Mouse (Mus musculus): ENCODE data around the gene Olfr1162. TPM values are rescaled to one million over a fixed set of nuclear protein-coding genes. Genes with fewer than 3 reads are reported as not detected.

The Olfr1162 gene
- polyA plus RNA-seq, 1 experiment from 2014 or later, result not detected

Other genes starting within 250 kb of the Olfr1162 start
- gene Olfr1145, start 241.3 kb downstream of the Olfr1162 start, polyA plus RNA-seq (2014; fragmentation: Nextera tagmentation; extraction: Ambion mirVana), result not detected in 2 replicates
- not detected in 2 replicates for gene Olfr1148, start 220.6 kb downstream of the Olfr1162 start, polyA plus RNA-seq (2014; fragmentation: Nextera tagmentation; extraction: Ambion mirVana)
- not detected in 2 replicates for gene Olfr1150-ps1, start 207.1 kb downstream of the Olfr1162 start, polyA plus RNA-seq (2014; fragmentation: Nextera tagmentation; extraction: Ambion mirVana)
- gene Olfr1151, start 195.3 kb downstream of the Olfr1162 start, polyA plus RNA-seq (2014; fragmentation: Nextera tagmentation; extraction: Ambion mirVana), result not detected in 2 replicates
- not detected in 2 replicates for gene Olfr1152, start 184.6 kb downstream of the Olfr1162 start, polyA plus RNA-seq (2014; fragmentation: Nextera tagmentation; extraction: Ambion mirVana)
- gene Olfr1153, start 156.2 kb downstream of the Olfr1162 start, polyA plus RNA-seq (2014; fragmentation: Nextera tagmentation; extraction: Ambion mirVana), result not detected in 2 replicates
- not detected in 2 replicates for gene Olfr1154, start 146.0 kb downstream of the Olfr1162 start, polyA plus RNA-seq (2014; fragmentation: Nextera tagmentation; extraction: Ambion mirVana)
- not detected in 2 replicates for gene Olfr1155, start 106.0 kb downstream of the Olfr1162 start, polyA plus RNA-seq (2014; fragmentation: Nextera tagmentation; extraction: Ambion mirVana)
- not detected in 2 replicates for gene Olfr1156, start 98.0 kb downstream of the Olfr1162 start, polyA plus RNA-seq (2014; fragmentation: Nextera tagmentation; extraction: Ambion mirVana)
- not detected in 2 replicates for gene Olfr1157, start 82.8 kb downstream of the Olfr1162 start, polyA plus RNA-seq (2014; fragmentation: Nextera tagmentation; extraction: Ambion mirVana)
- gene Olfr74, start 76.5 kb downstream of the Olfr1162 start, polyA plus RNA-seq (2014; fragmentation: Nextera tagmentation; extraction: Ambion mirVana), result not detected in 2 replicates
- gene Olfr1158, start 61.0 kb downstream of the Olfr1162 start, polyA plus RNA-seq (2014; fragmentation: Nextera tagmentation; extraction: Ambion mirVana), result not detected in 2 replicates
- gene Olfr1160, start 42.9 kb downstream of the Olfr1162 start, polyA plus RNA-seq (2014; fragmentation: Nextera tagmentation; extraction: Ambion mirVana), result not detected in 2 replicates
- gene Olfr1161, start 28.4 kb downstream of the Olfr1162 start, polyA plus RNA-seq (2014; fragmentation: Nextera tagmentation; extraction: Ambion mirVana), result not detected in 2 replicates
- not detected in 2 replicates for gene Olfr73, start 13.4 kb downstream of the Olfr1162 start, polyA plus RNA-seq (2014; fragmentation: Nextera tagmentation; extraction: Ambion mirVana)
- not detected in 2 replicates for gene Olfr1163, start 20.7 kb upstream of the Olfr1162 start, polyA plus RNA-seq (2014; fragmentation: Nextera tagmentation; extraction: Ambion mirVana)
- gene Olfr1164, start 42.8 kb upstream of the Olfr1162 start, polyA plus RNA-seq (2014; fragmentation: Nextera tagmentation; extraction: Ambion mirVana), result not detected in 2 replicates
- gene Olfr1166, start 77.1 kb upstream of the Olfr1162 start, polyA plus RNA-seq (2014; fragmentation: Nextera tagmentation; extraction: Ambion mirVana), result not detected in 2 replicates
- gene Olfr1167, start 104.1 kb upstream of the Olfr1162 start, polyA plus RNA-seq (2014; fragmentation: Nextera tagmentation; extraction: Ambion mirVana), result not detected in 2 replicates
- not detected in 2 replicates for gene Olfr1168, start 130.8 kb upstream of the Olfr1162 start, polyA plus RNA-seq (2014; fragmentation: Nextera tagmentation; extraction: Ambion mirVana)
- gene Olfr1170, start 177.2 kb upstream of the Olfr1162 start, polyA plus RNA-seq (2014; fragmentation: Nextera tagmentation; extraction: Ambion mirVana), result not detected in 2 replicates
- gene Olfr1173, start 228.7 kb upstream of the Olfr1162 start, polyA plus RNA-seq (2014; fragmentation: Nextera tagmentation; extraction: Ambion mirVana), result not detected in 2 replicates

Measured in midbrain, embryonic 14.5 days (tissue).